Mouse (Mus musculus): ENCODE results near the gene Apeh. TPM values are rescaled to one million over a fixed set of nuclear protein-coding genes. Genes with fewer than 3 reads are reported as not detected.

Gene Apeh
- total and polyA plus RNA-seq, 3 experiments = 69.0 to 76.1 TPM; not detected in 1

DNA sequence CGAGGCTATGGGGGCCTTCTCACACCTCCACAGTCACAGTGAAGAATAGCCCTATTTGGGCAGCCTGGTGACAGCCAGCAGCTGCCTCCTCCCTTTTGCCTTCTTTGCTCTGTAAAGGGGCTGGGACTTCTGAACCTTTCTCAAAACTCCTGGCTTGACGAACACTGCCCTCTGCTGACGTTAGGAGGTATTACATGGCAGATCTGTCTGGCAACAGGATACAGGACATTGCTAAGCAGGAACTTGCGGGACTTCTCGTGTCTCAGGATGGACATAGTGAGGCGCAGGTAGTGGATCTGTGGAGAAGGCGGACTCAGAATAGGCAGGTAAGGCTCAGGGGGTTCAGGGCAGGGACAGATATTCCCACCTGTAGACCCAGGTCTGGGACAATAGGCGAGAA, 26.5 kb downstream of the Apeh start:
- Histone ChIP-seq H3K4me1 (ENCODE audit: control insufficient read depth in 1 of 2, insufficient read depth in 2 of 2, low read length in 2 of 2) (no peaks in the 10 kb centered on the region), H3K4me3 (ENCODE audit: control insufficient read depth in 1 of 2, insufficient read depth in 1 of 2, low read depth in 2 of 2, low read length in 2 of 2) (no peak overlapping the region), H3K27ac (ENCODE audit: control insufficient read depth, low read depth, low read length) (no peak overlapping the region), H3K79me2 (ENCODE audit: control insufficient read depth, insufficient read depth, low read length, poor library complexity) (no peaks in the 10 kb centered on the region), H3K27me3 (ENCODE audit: control insufficient read depth in 1 of 2, insufficient read depth in 2 of 2, low read length in 2 of 2) (no peaks in the 10 kb centered on the region), H3K9ac (ENCODE audit: control insufficient read depth, low read depth, low read length, poor library complexity, severe bottlenecking) (no peak overlapping the region), H3K36me3 (ENCODE audit: control insufficient read depth in 1 of 2, insufficient read depth in 2 of 2, low read length in 2 of 2) (no peaks in the 10 kb centered on the region; a peak in 1 of 4 replicates), H3K9me3 (replicated peaks; ENCODE audit: insufficient read depth, low read length) (no peaks in the 10 kb centered on the region)
- TF ChIP-seq RAD21 (IDR thresholded peaks at IDR 0.05; ENCODE audit: low read depth, low read length) (peak; percentile 85), SMC3 (IDR thresholded peaks at IDR 0.05; ENCODE audit: low read depth, low read length) (peak; percentile 86), HCFC1 (IDR thresholded peaks at IDR 0.05; ENCODE audit: low read depth, low read length) (no peak), CTCF (IDR thresholded peaks at IDR 0.05 in 2 of 3, conservative IDR thresholded peaks at IDR 0.05 in 1 of 3; ENCODE audit: control insufficient read depth in 1 of 3, insufficient read depth in 1 of 3, low read depth in 2 of 3, low read length in 3 of 3, poor library complexity in 1 of 3, severe bottlenecking in 1 of 3) (peak; percentile 82 to 99 (median 95)), ZC3H11A (IDR thresholded peaks at IDR 0.05; ENCODE audit: low read depth, low read length) (peak; percentile 80), ELF1 (IDR thresholded peaks at IDR 0.05; ENCODE audit: low read depth, low read length) (no peak)
- DNase-seq (ENCODE audit: low read depth, low spot score) = peak; percentile 90

DNA sequence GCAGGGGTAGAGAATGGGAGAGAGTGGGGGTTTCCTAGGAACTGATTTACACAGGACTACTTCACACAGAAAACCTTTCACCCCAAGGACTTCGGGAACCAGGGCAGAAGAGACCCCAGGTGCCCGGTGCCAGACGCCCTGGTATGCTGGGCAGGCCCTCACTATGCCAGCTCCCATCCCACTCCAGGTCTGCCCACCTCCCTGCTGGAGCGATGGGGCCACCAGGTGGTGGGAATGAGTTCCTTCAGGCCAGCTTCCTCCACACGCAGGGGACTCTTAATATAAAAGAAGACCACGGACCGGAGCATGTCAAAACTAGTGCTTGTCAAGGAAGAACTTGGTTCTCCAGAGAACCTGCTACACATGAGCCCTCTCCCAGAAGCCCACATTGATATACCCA, 27.2 kb downstream of the Apeh start:
- Histone ChIP-seq H3K4me1 (ENCODE audit: control insufficient read depth in 1 of 2, insufficient read depth in 2 of 2, low read length in 2 of 2) (no peaks in the 10 kb centered on the region), H3K9ac (ENCODE audit: control insufficient read depth, low read depth, low read length, poor library complexity, severe bottlenecking) (no peak overlapping the region), H3K27ac (ENCODE audit: control insufficient read depth, low read depth, low read length) (no peak overlapping the region), H3K36me3 (ENCODE audit: control insufficient read depth in 1 of 2, insufficient read depth in 2 of 2, low read length in 2 of 2) (no peaks in the 10 kb centered on the region; a peak in 1 of 4 replicates), H3K4me3 (ENCODE audit: control insufficient read depth in 1 of 2, insufficient read depth in 1 of 2, low read depth in 2 of 2, low read length in 2 of 2) (no peak overlapping the region), H3K27me3 (ENCODE audit: control insufficient read depth in 1 of 2, insufficient read depth in 2 of 2, low read length in 2 of 2) (no peaks in the 10 kb centered on the region), H3K9me3 (replicated peaks; ENCODE audit: insufficient read depth, low read length) (no peaks in the 10 kb centered on the region), H3K79me2 (ENCODE audit: control insufficient read depth, insufficient read depth, low read length, poor library complexity) (no peaks in the 10 kb centered on the region)
- TF ChIP-seq CHD2 (IDR thresholded peaks at IDR 0.05; ENCODE audit: low read length) = no peak
- TF ChIP-seq MYB (IDR thresholded peaks at IDR 0.05; ENCODE audit: low read depth, low read length) = no peak
- TF ChIP-seq ZKSCAN1 (IDR thresholded peaks at IDR 0.05; ENCODE audit: low read depth, low read length) = no peak
- no peak for TF ChIP-seq TAL1 (IDR thresholded peaks at IDR 0.05; ENCODE audit: low read length)
- peak in 2 of 3 experiments; percentile 16 to 26; a peak in 3 of 6 replicates for TF ChIP-seq CTCF (IDR thresholded peaks at IDR 0.05 in 2 of 3, conservative IDR thresholded peaks at IDR 0.05 in 1 of 3; ENCODE audit: control insufficient read depth in 1 of 3, insufficient read depth in 1 of 3, low read depth in 2 of 3, low read length in 3 of 3, poor library complexity in 1 of 3, severe bottlenecking in 1 of 3)
- TF ChIP-seq RAD21 (IDR thresholded peaks at IDR 0.05; ENCODE audit: low read depth, low read length) = peak; percentile 0; the same call in 1 of the 2 replicates
- no peak for TF ChIP-seq BHLHE40 (IDR thresholded peaks at IDR 0.05; ENCODE audit: borderline replicate concordance, low read depth, low read length)
- no peak for TF ChIP-seq GABPA (IDR thresholded peaks at IDR 0.05; ENCODE audit: low read depth, low read length)
- 0 out of 2 replicates have a peak, but pooled peaks have one; percentile 12 for TF ChIP-seq SMC3 (IDR thresholded peaks at IDR 0.05; ENCODE audit: low read depth, low read length)
- no peak for TF ChIP-seq MAX (IDR thresholded peaks at IDR 0.05; ENCODE audit: low read length)
- no peak for TF ChIP-seq ETS1 (IDR thresholded peaks at IDR 0.05; ENCODE audit: low read depth, low read length)
- no peak for TF ChIP-seq POLR2AphosphoS5 (IDR thresholded peaks at IDR 0.05; ENCODE audit: borderline replicate concordance, low read depth, low read length)
- no peak for TF ChIP-seq MAFK (IDR thresholded peaks at IDR 0.05; ENCODE audit: borderline replicate concordance, low read depth, low read length)
- DNase-seq (ENCODE audit: low read depth, low spot score) = no peak
